Mouse (Mus musculus) midbrain, postnatal 0 days (tissue): ENCODE measurements around the gene Rbm48. TPM values are rescaled to one million over a fixed set of nuclear protein-coding genes. Genes with fewer than 3 reads are reported as not detected.

Experiments used
- ATAC-seq: fragments of 200-750 bp; cut with Nextera tagmentation; 2 replicates; pipeline ENCODE4 v1.8.0; 2017; ENCODE audit warnings: moderate number of reproducible peaks, mild to moderate bottlenecking, moderate TSS enrichment, moderate library complexity; ENCODE audit not compliant: low FRiP score
- DNase-seq: peaks from one replicate; pipeline ENCODE4 v3.0.0-alpha.2; 2015; ENCODE audit warnings: low spot score
- H3K27ac ChIP-seq: fragments of 300-500 bp; sonication (generic); 2 replicates; pipeline ENCODE4 v1.5.1; 2014; ENCODE audit warnings: low read depth, mild to moderate bottlenecking, low read length, mixed read lengths
- H3K27me3 ChIP-seq: fragments of 300-500 bp; sonication (generic); 2 replicates; pipeline ENCODE4 v1.6.1; 2014; ENCODE audit warnings: low read length, control low read depth, mixed read lengths; ENCODE audit not compliant: insufficient read depth
- H3K36me3 ChIP-seq: fragments of 300-500 bp; sonication (generic); 2 replicates; pipeline ENCODE4 v1.6.1; 2014; ENCODE audit warnings: low read length, control low read depth, mixed read lengths; ENCODE audit not compliant: insufficient read depth
- H3K4me1 ChIP-seq: fragments of 300-500 bp; sonication (generic); 2 replicates; pipeline ENCODE4 v1.6.1; 2014; ENCODE audit warnings: mild to moderate bottlenecking, control low read depth, antibody characterized with exemption, low read length, mixed read lengths; ENCODE audit not compliant: insufficient read depth
- H3K4me2 ChIP-seq: fragments of 300-500 bp; sonication (generic); 2 replicates; pipeline ENCODE4 v1.6.1; 2014; ENCODE audit warnings: low read depth, mild to moderate bottlenecking, low read length, mixed read lengths; ENCODE audit not compliant: poor library complexity, severe bottlenecking
- H3K4me3 ChIP-seq: fragments of 300-500 bp; sonication (generic); 2 replicates; pipeline ENCODE4 v1.5.1; 2014; ENCODE audit warnings: low read depth, mild to moderate bottlenecking, low read length, moderate library complexity
- H3K9ac ChIP-seq: fragments of 300-500 bp; sonication (generic); replicated peaks from 2 replicates; pipeline ENCODE4 v1.6.1; 2014; ENCODE audit warnings: mild to moderate bottlenecking, low read length, moderate library complexity, mixed read lengths; ENCODE audit not compliant: poor library complexity, severe bottlenecking
- H3K9me3 ChIP-seq: fragments of 300-500 bp; sonication (generic); 2 replicates; pipeline ENCODE4 v1.6.1; 2016; ENCODE audit warnings: low read length, control low read depth
- CTCF ChIP-seq: IDR thresholded peaks from 2 replicates; pipeline ENCODE4 v1.5.1; 2016; ENCODE audit warnings: antibody characterized with exemption, mild to moderate bottlenecking
- whole genome bisulfite sequencing: fragments of 180-500 bp; shearing (Covaris S2); extraction: QIAGEN DNeasy Blood & Tissue Kit; methylation state at CpG from one replicate; pipeline ENCODE4 v1.1.7; 2014; 5-methylcytosine and 5-hydroxymethylcytosine counted together
- polyA plus RNA-seq: library from polyadenylated mRNA; unstranded; fragments of >200 nt; fragmentation: Nextera tagmentation; extraction: Ambion mirVana; gene quantifications from 2 replicates; pipeline ENCODE4 v1.2.1, GENCODE M21; 2015
- total RNA-seq: library from RNA; depleted of rRNA; stranded (reverse); fragments of >200 nt; gene quantifications from 2 replicates; pipeline ENCODE4 v1.2.3, GENCODE M21; 2014; rRNA removed

The Rbm48 gene
- total RNA-seq (14.5 and 17.0 TPM in 2 replicates), polyA plus RNA-seq (18.3 and 19.3 TPM in 2 replicates)

- peak within 1 kb of the TSS; percentile 87 for H3K27ac ChIP-seq
- H3K9ac ChIP-seq = peak within 1 kb of the TSS; percentile 77
- H3K4me1 ChIP-seq = peaks cover 7% of the 10 kb centered on the region; the same call in 1 of the 2 replicates
- H3K9me3 ChIP-seq = no peaks in the 10 kb centered on the region
- under 1% methylated on average over 31 of the region's 31 CpGs for WGBS
- peaks cover 7% of the 10 kb centered on the region for H3K36me3 ChIP-seq
- TF ChIP-seq CTCF = peak; percentile 74
- no peaks in the 10 kb centered on the region for H3K27me3 ChIP-seq
- peak within 1 kb of the TSS; percentile 72 for H3K4me2 ChIP-seq
- DNase-seq (peak; percentile 91), ATAC-seq (peak; percentile 91)
- H3K4me3 ChIP-seq = peak within 1 kb of the TSS; percentile 72
Observed at GRCm38 (mm10) chr5:3596399-3596766, at the start of gene Rbm48. Rbm48 (minus strand) TSS chr5:3596585.

- Histone ChIP-seq H3K9me3 (no peaks in the 10 kb centered on the region), H3K27me3 (no peaks in the 10 kb centered on the region), H3K36me3 (peaks cover 16% of the 10 kb centered on the region), H3K4me1 (0 out of 2 replicates have a peak, but pooled peaks cover 3% of the 10 kb centered on the region), H3K27ac (no peak overlapping the region), H3K4me2 (no peak overlapping the region), H3K4me3 (no peak overlapping the region), H3K9ac (no peak overlapping the region)
- no peak for ATAC-seq
- WGBS = 89% methylated on average over 6 of the region's 6 CpGs
- no peak for DNase-seq
- TF ChIP-seq CTCF = no peak
Observed at GRCm38 (mm10) chr5:3645326-3645725, 48.9 kb upstream of the Rbm48 start.

GRCm38 (mm10) chr5:3644621-3645020, 48.2 kb upstream of the Rbm48 start:
- H3K9me3 ChIP-seq = no peaks in the 10 kb centered on the region
- no peak for ATAC-seq
- no peak overlapping the region for H3K9ac ChIP-seq
- WGBS = 94% methylated on average over 6 of the region's 6 CpGs
- no peak overlapping the region for H3K27ac ChIP-seq
- 0 out of 2 replicates have a peak, but pooled peaks cover 3% of the 10 kb centered on the region for H3K4me1 ChIP-seq
- peaks cover 16% of the 10 kb centered on the region for H3K36me3 ChIP-seq
- DNase-seq = no peak
- H3K27me3 ChIP-seq = no peaks in the 10 kb centered on the region
- no peak overlapping the region for H3K4me3 ChIP-seq
- no peak for TF ChIP-seq CTCF
- no peak overlapping the region for H3K4me2 ChIP-seq

- H3K36me3 ChIP-seq = peaks cover 11% of the 10 kb centered on the region; the same call in 1 of the 2 replicates
- H3K27me3 ChIP-seq = no peaks in the 10 kb centered on the region
- no peak for TF ChIP-seq CTCF
- H3K9me3 ChIP-seq = no peaks in the 10 kb centered on the region
- no peak overlapping the region for H3K4me2 ChIP-seq
- no peak overlapping the region for H3K9ac ChIP-seq
- 89% methylated on average over 8 of the region's 8 CpGs for WGBS
- ATAC-seq (no peak), DNase-seq (no peak)
- H3K4me3 ChIP-seq = no peak overlapping the region
- H3K4me1 ChIP-seq = no peaks in the 10 kb centered on the region
- H3K27ac ChIP-seq = no peak overlapping the region
Observed at GRCm38 (mm10) chr5:3635286-3635685, 38.9 kb upstream of the Rbm48 start.

- H3K36me3 ChIP-seq = peaks cover 16% of the 10 kb centered on the region; the same call in 1 of the 2 replicates
- WGBS = 62% methylated on average over 4 of the region's 4 CpGs
Observed at GRCm38 (mm10) chr5:3633951-3634350, 37.6 kb upstream of the Rbm48 start.

GRCm38 (mm10) chr5:3633315-3633714, 36.9 kb upstream of the Rbm48 start:
- Histone ChIP-seq H3K36me3 (peaks cover 16% of the 10 kb centered on the region; the same call in 1 of the 2 replicates), H3K9me3 (no peaks in the 10 kb centered on the region), H3K4me3 (no peak overlapping the region), H3K4me2 (no peak overlapping the region), H3K27me3 (no peaks in the 10 kb centered on the region), H3K4me1 (no peaks in the 10 kb centered on the region), H3K9ac (no peak overlapping the region), H3K27ac (no peak overlapping the region)
- ATAC-seq (no peak), DNase-seq (no peak)
- TF ChIP-seq CTCF = no peak
- 95% methylated on average over 13 of the region's 13 CpGs for WGBS

More at GRCm38 (mm10) chr5:3633951-3634350, 37.6 kb upstream of the Rbm48 start:
- ATAC-seq (no peak), DNase-seq (peak; percentile 10)
- no peaks in the 10 kb centered on the region for H3K9me3 ChIP-seq
- peak; percentile 55 for TF ChIP-seq CTCF
- H3K9ac ChIP-seq = no peak overlapping the region
- H3K27me3 ChIP-seq = no peaks in the 10 kb centered on the region
- H3K4me2 ChIP-seq = no peak overlapping the region
- H3K27ac ChIP-seq = no peak overlapping the region
- no peaks in the 10 kb centered on the region for H3K4me1 ChIP-seq
- no peak overlapping the region for H3K4me3 ChIP-seq
